Mouse (Mus musculus): ENCODE measurements around the gene Col11a1. TPM values are rescaled to one million over a fixed set of nuclear protein-coding genes. Genes with fewer than 3 reads are reported as not detected.

Gene Col11a1
- 1 to 10 TPM; 2.1 to 7.5 TPM for total RNA-seq (2021)
- long read RNA-seq, experiment 1, full-length matches to known transcripts: 2 of 4 reads
- long read RNA-seq, experiment 1, partial matches to known transcripts: 2 of 4 reads
- long read RNA-seq, experiment 1, other reads (novel, unspliced or antisense): 0 of 4 reads
- long read RNA-seq, experiment 2, partial matches to known transcripts: 1 of 1 reads
- long read RNA-seq, experiment 2, other reads (novel, unspliced or antisense): 0 of 1 reads

DNA sequence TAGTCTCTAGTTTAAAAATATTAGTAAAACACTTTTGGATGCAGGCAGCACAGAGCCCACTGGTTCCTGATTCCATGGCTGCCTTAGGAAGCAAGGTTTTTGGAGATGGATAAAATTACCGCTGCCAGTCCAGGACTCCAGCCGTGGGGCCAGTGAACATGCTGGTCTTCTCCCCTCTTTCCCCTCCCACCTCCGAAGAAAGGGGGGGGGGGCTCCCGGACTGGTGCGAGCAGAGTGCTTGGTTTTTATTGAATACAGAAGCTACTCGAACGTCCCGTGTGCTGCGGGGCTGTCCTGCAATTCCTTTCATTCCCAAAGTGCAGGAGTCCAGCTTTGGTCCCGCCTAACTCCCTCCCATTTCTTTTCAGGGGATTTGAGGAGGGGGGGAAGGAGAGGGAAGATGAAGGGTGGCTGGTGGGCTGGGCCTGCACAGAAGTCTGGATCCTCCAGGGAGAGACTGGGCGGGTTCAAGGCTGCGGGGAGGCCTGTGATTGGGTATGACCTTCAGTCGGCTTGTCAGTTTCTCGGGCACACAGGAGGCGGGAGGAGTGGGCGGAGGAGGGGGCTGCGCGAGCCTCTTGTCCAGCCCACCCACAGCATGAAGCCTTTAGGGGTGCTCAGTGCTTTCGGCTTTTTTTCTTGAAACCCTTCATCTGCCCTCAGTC, at the start of gene Col11a1:
TSS of gene Col11a1 (plus strand) at position 570 of the 665 bp plus-strand sequence.
- Histone ChIP-seq H3K27ac (peak within 1 kb of the TSS; percentile 43), H3K4me3 (peak within 1 kb of the TSS; percentile 67)
- DNase-seq: peak; percentile 50
- no peak for TF ChIP-seq CTCF (IDR thresholded peaks at IDR 0.05)
- intact Hi-C loops (cut with DNase I): no loop called here

GRCm38 (mm10) chr3:113990936-113991335, 39.4 kb upstream of the Col11a1 start:
- Histone ChIP-seq H3K27ac (no peak overlapping the region), H3K4me3 (no peak overlapping the region)
- TF ChIP-seq CTCF (IDR thresholded peaks at IDR 0.05): no peak
- no peak for DNase-seq
- intact Hi-C loops (cut with DNase I): no loop called here

DNA sequence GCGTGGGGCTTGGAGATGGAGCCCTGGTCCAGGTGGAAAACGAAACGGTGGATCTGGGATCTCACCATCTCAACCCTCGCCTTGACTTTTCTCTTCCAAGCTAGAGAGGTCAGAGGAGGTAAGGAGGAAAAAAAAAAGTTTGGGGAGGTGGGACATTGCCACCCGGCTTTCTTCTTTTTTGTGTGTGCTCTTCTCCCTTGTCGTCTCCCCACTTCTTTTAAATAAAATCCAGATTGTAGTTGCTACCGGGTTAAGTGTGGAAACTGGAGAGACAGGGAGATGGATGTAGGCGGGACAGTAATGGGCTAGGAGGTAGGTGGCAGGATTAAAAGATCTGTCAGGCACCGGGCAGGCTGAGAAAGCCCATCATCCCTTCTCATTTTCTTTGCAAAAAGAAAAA, 546 bp downstream of the Col11a1 start:
- H3K4me3 ChIP-seq: peak overlapping the region; percentile 67
- no peak for TF ChIP-seq CTCF (IDR thresholded peaks at IDR 0.05)
- peak overlapping the region; percentile 43 for H3K27ac ChIP-seq
- intact Hi-C loops (cut with DNase I): no loop called here
- no peak for DNase-seq

- intact Hi-C loops (cut with DNase I): no loop called here
- no peak for TF ChIP-seq CTCF (IDR thresholded peaks at IDR 0.05)
These were observed 1.2 kb downstream of the Col11a1 start for GRCm38 (mm10) chr3:114031351-114032213.

GRCm38 (mm10) chr3:114032333-114032732, 2.0 kb downstream of the Col11a1 start:
- H3K4me3 ChIP-seq: peak overlapping the region; percentile 67

More at GRCm38 (mm10) chr3:114031351-114032213, 1.2 kb downstream of the Col11a1 start:
- no peak for DNase-seq
- peak overlapping the region; percentile 43 for H3K27ac ChIP-seq
- H3K4me3 ChIP-seq: peak overlapping the region; percentile 67

GRCm38 (mm10) chr3:114052406-114052805, 22.1 kb downstream of the Col11a1 start:
- no peak for DNase-seq
- Histone ChIP-seq H3K4me3 (no peak overlapping the region), H3K27ac (no peak overlapping the region)
- intact Hi-C loops (cut with DNase I): no loop called here
- TF ChIP-seq CTCF (IDR thresholded peaks at IDR 0.05): no peak

More at GRCm38 (mm10) chr3:114032333-114032732, 2.0 kb downstream of the Col11a1 start:
- peak overlapping the region; percentile 43 for H3K27ac ChIP-seq
- intact Hi-C loops (cut with DNase I): no loop called here
- no peak for DNase-seq
- peak; percentile 47 for TF ChIP-seq CTCF (IDR thresholded peaks at IDR 0.05)

GRCm38 (mm10) chr3:114053501-114053900, 23.2 kb downstream of the Col11a1 start:
- no peak for DNase-seq

DNA sequence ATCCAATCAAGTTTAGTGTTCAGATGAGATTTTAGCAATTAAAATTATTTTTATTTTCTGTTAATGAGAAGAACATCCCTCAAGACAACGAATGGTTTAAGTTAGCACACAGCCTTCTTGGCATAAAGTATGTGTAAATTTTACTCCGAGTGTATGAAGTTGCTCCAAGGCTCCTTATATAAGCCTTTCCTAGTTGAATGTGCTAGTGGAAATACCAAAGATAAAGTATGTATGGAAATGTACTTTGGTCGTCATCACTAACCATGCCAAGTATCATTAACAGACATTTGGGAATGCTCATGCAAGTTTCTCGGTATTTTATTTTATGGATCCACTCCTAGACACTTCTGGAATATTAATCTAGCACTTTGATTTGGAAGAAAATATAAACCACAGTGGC, 34.8 kb downstream of the Col11a1 start:
- no peak for TF ChIP-seq CTCF (IDR thresholded peaks at IDR 0.05)
- intact Hi-C loops (cut with DNase I): no loop called here
- DNase-seq: no peak
- no peak overlapping the region for H3K4me3 ChIP-seq
- no peak overlapping the region for H3K27ac ChIP-seq

More at GRCm38 (mm10) chr3:114053501-114053900, 23.2 kb downstream of the Col11a1 start:
- no peak for TF ChIP-seq CTCF (IDR thresholded peaks at IDR 0.05)
- intact Hi-C loops (cut with DNase I): no loop called here
- Histone ChIP-seq H3K27ac (no peak overlapping the region), H3K4me3 (no peak overlapping the region)

GRCm38 (mm10) chr3:114065587-114065986, 35.2 kb downstream of the Col11a1 start:
- TF ChIP-seq CTCF (IDR thresholded peaks at IDR 0.05): no peak
- DNase-seq: peak; percentile 37
- Histone ChIP-seq H3K27ac (0 out of 2 replicates have a peak overlapping the region, but pooled peaks have one; percentile 10), H3K4me3 (0 out of 2 replicates have a peak overlapping the region, but pooled peaks have one; percentile 2)
- intact Hi-C loops (cut with DNase I): no loop called here

DNA sequence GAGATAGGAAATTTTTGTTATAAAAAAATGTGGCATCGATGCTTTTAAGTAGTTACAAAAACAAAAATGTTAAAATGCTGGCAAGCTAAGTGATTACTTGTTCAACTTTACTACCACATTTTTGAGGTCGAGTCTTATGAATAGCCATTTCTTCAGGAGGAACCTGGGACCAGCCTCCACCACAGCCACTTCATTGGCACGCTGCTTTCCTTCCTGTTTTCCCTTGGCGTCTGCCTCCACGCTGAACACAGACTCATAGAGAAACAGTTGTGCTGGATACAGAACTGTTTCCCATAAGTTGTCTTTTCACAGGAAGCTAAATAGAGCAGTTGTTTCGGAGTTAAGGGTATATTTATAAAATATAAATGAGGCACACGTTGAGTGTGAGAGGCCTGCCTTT, 69.0 kb downstream of the Col11a1 start:
- TF ChIP-seq CTCF (IDR thresholded peaks at IDR 0.05): no peak
- no peak for DNase-seq
- H3K27ac ChIP-seq: no peak overlapping the region
- intact Hi-C loops (cut with DNase I): no loop called here
- no peak overlapping the region for H3K4me3 ChIP-seq

- intact Hi-C loops (cut with DNase I): no loop called here
- Histone ChIP-seq H3K27ac (no peak overlapping the region), H3K4me3 (no peak overlapping the region)
- DNase-seq: no peak
- peak; percentile 38; the same call in 1 of the 2 replicates for TF ChIP-seq CTCF (IDR thresholded peaks at IDR 0.05)
These were observed 76.8 kb downstream of the Col11a1 start for GRCm38 (mm10) chr3:114107099-114107498.

DNA sequence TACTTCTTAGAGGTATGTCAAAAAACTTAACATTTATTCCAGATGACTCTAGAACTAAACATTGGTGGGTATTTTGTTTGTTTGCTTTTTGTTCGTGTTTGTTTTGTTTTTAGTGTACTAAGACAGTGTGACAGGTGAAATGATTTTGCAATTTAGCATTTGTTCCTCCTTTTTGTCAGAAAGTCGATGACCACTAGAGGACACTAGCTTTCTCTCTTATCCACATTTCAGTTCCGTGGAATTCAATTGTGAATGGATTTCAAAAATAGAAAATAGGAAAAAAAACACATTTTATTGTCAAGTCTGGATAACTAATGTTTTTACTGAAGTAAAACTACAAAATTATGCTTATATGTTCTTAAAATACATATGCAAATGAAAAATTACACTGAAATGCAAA, 116.8 kb downstream of the Col11a1 start:
- H3K27ac ChIP-seq: no peak overlapping the region
- peak; percentile 45 for TF ChIP-seq CTCF (IDR thresholded peaks at IDR 0.05)
- intact Hi-C loops (cut with DNase I): no loop called here
- no peak overlapping the region for H3K4me3 ChIP-seq
- DNase-seq: no peak

All from gastrocnemius, adult 2 months (tissue).